Comparison of ENCODE assay signal across 8 mouse cellular contexts in the genomic region with DNA sequence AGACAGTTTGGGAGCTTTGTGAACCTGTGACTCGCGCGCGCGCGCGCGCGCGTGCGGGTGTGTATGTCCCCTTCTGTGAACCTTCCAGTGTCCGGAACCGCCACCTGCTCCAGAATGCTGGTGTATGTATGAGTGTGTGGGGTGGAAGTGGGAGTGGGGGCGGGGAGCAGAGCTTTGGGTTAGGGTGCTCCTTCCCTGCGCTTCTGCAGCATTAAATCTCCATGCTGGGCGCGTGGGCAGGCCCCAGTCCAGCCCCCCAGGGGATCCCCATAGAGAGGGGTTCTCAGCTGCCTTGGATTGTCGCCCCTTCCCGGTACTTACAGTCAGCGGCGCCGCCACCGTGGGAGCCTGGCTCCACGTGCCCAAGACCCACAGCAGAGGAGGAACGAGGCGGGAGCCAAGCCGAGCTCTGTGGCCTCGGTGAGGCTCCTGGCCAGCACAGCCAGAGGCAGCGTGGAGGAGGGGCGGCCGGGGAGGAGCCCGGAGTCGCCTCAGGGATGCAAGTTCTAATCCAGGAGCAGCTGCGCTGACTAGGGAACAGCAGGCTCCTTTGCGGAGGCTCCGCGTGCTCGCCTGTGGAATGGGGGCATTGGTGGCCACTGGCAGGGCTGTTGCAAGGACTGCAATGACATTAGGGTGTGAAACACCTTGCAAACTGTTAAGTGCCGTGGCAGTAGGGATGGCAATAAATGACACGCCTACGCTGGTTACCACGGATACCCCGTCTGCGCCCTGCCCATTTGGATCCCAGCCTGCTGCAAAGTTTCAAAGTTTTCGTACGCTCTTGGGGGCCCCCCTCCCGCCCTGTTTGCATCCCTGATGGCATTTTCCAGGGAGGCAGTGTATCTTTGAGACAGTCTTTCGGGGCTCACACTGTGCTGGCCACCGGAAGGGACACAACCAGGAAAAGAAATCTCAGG. TPM values are rescaled to one million over a fixed set of nuclear protein-coding genes. Genes with fewer than 3 reads are reported as not detected.
DNase-seq lines count a peak whose midpoint lies in the region; ATAC-seq and TF ChIP-seq lines count a peak whose summit lies in the region.

A gene (minus strand): TSS at position 664 of the 920 bp plus-strand sequence.

- peaks cover 60% of the 10 kb centered on the region for H3K27me3 ChIP-seq in heart, postnatal 0 days (ENCODE audit: control insufficient read depth, insufficient read depth, low read length)
- peaks cover 30% of the 10 kb centered on the region for H3K27me3 ChIP-seq in forebrain, postnatal 0 days (ENCODE audit: insufficient read depth, low read length)
- peaks cover 62% of the 10 kb centered on the region for H3K27me3 ChIP-seq in megakaryocyte, embryonic 14.5 days (replicated peaks)

- ATAC-seq in heart, postnatal 0 days (ENCODE audit: insufficient read depth, low read depth): peak; percentile 30; the same call in 1 of the 2 replicates
- peak; percentile 29; the same call in 1 of the 2 replicates for ATAC-seq in forebrain, postnatal 0 days

- peak within 1 kb of the TSS; percentile 16 for H3K4me3 ChIP-seq in heart, postnatal 0 days (ENCODE audit: low read depth, low read length)
- peak within 1 kb of the TSS; percentile 33 for H3K4me3 ChIP-seq in forebrain, postnatal 0 days (ENCODE audit: low read depth, low read length)
- H3K4me3 ChIP-seq in megakaryocyte, embryonic 14.5 days (replicated peaks): peak within 1 kb of the TSS; percentile 80

- no peak for DNase-seq in heart, postnatal 0 days (ENCODE audit: low spot score)
- no peak for DNase-seq in heart, adult 18-20 months
- peak; percentile 73 for DNase-seq in ZHBTc4 (ENCODE audit: low read depth, low spot score)
- DNase-seq in forebrain, postnatal 0 days: no peak
- no peak for DNase-seq in ovary, postnatal 36 days (ENCODE audit: low spot score)
- no peak for DNase-seq in gastrocnemius, postnatal 4 days (ENCODE audit: low spot score in 2 of 2)
- no peak for DNase-seq in urinary bladder, postnatal 10 days (ENCODE audit: low spot score)

- H3K4me1 ChIP-seq in heart, postnatal 0 days (ENCODE audit: control insufficient read depth, insufficient read depth): no peaks in the 10 kb centered on the region; the same call in 1 of the 2 replicates
- H3K4me1 ChIP-seq in forebrain, postnatal 0 days (ENCODE audit: insufficient read depth): peaks cover 11% of the 10 kb centered on the region
- peaks cover 14% of the 10 kb centered on the region for H3K4me1 ChIP-seq in megakaryocyte, embryonic 14.5 days

- WGBS in heart, postnatal 0 days: 4% methylated on average over 49 of the region's 49 CpGs
- WGBS in forebrain, postnatal 0 days: 4% methylated on average over 48 of the region's 49 CpGs

- no peak for TF ChIP-seq CTCF in heart, postnatal 0 days (IDR thresholded peaks at IDR 0.05; ENCODE audit: low read depth)
- no peak for TF ChIP-seq CTCF in forebrain, postnatal 0 days (IDR thresholded peaks at IDR 0.05; ENCODE audit: low read depth)

- H3K4me2 ChIP-seq in heart, postnatal 0 days (ENCODE audit: low read depth, low read length): peak within 1 kb of the TSS; percentile 29
- H3K4me2 ChIP-seq in forebrain, postnatal 0 days (ENCODE audit: low read depth): peak within 1 kb of the TSS; percentile 55

- H3K9ac ChIP-seq in heart, postnatal 0 days (replicated peaks; ENCODE audit: low read depth, low read length): no peak within 1 kb of the TSS
- no peak within 1 kb of the TSS for H3K9ac ChIP-seq in forebrain, postnatal 0 days

- H3K36me3 ChIP-seq in heart, postnatal 0 days (replicated peaks; ENCODE audit: control insufficient read depth, insufficient read depth, low read length): no peaks in the 10 kb centered on the region
- H3K36me3 ChIP-seq in forebrain, postnatal 0 days (ENCODE audit: insufficient read depth): no peaks in the 10 kb centered on the region
- no peaks in the 10 kb centered on the region for H3K36me3 ChIP-seq in megakaryocyte, embryonic 14.5 days (replicated peaks; ENCODE audit: low read length)

- H3K9me3 ChIP-seq in heart, postnatal 0 days (replicated peaks; ENCODE audit: control insufficient read depth, low read length): no peaks in the 10 kb centered on the region
- no peaks in the 10 kb centered on the region for H3K9me3 ChIP-seq in forebrain, postnatal 0 days (ENCODE audit: low read length)
- no peaks in the 10 kb centered on the region for H3K9me3 ChIP-seq in megakaryocyte, embryonic 14.5 days

- TF ChIP-seq EP300 in heart, postnatal 0 days (IDR thresholded peaks at IDR 0.05; ENCODE audit: low read depth): no peak

- no peak within 1 kb of the TSS for H3K27ac ChIP-seq in heart, postnatal 0 days (ENCODE audit: low read depth)
- no peak within 1 kb of the TSS for H3K27ac ChIP-seq in forebrain, postnatal 0 days (ENCODE audit: low read depth, low read length)

RNA-seq across cellular contexts. Expression of the gene that starts here (rescaled TPM):
- total RNA-seq in heart, postnatal 0 days (2014; rRNA removed; ENCODE audit: low replicate concordance): not detected in 2 replicates
- 0.16 and 0.18 TPM in 2 replicates for polyA plus RNA-seq in heart, postnatal 0 days (2015; fragmentation: Nextera tagmentation; extraction: Ambion mirVana)
- under 1 TPM; 0.15 to 0.23 TPM for total RNA-seq in heart, adult 18-20 months (2021)
- total RNA-seq in forebrain, postnatal 0 days (2014; rRNA removed): 1.2 TPM in 1 of 2 replicates, not detected in the other
- polyA plus RNA-seq in forebrain, postnatal 0 days (2015; fragmentation: Nextera tagmentation; extraction: Ambion mirVana): 0.20 and 0.30 TPM in 2 replicates
- not detected in 2 replicates for polyA plus RNA-seq in megakaryocyte, embryonic 14.5 days (2012; ENCODE audit: insufficient read depth, low replicate concordance)
- total RNA-seq in gastrocnemius, postnatal 4 days (2021): not detected

Comparison
In these comparisons a context has a peak if more than half of its experiments do, and no peak if none do; other contexts are left out.
1. Peak in ATAC-seq, H3K4me3 ChIP-seq and H3K4me2 ChIP-seq in heart, postnatal 0 days; RNA of the gene not detected or under 1 TPM.
2. H3K4me3 ChIP-seq: peak in every context shown above with its lines; median percentile 80 in megakaryocyte, embryonic 14.5 days; 33 in forebrain, postnatal 0 days; 16 in heart, postnatal 0 days.